Mouse (Mus musculus) bone marrow macrophage, adult 2 months (primary cell): ENCODE results near the gene Pygo2.

Experiments
- CTCF ChIP-seq: IDR thresholded peaks from 2 replicates; pipeline ENCODE4 v1.5.1; 2012; ENCODE audit warnings: low read depth, mild to moderate bottlenecking, low read length, moderate library complexity
- POLR2A ChIP-seq: IDR thresholded peaks from 2 replicates; pipeline ENCODE4 v1.6.1; 2012; ENCODE audit warnings: mild to moderate bottlenecking, low read depth, low read length, borderline replicate concordance

- TF ChIP-seq CTCF (no peak), POLR2A (no peak)
Measured at GRCm38 (mm10) chr3:89392871-89393311, 37.1 kb upstream of the Pygo2 start.
